ENCODE assay signal across 8 mouse cellular contexts in the genomic region with DNA sequence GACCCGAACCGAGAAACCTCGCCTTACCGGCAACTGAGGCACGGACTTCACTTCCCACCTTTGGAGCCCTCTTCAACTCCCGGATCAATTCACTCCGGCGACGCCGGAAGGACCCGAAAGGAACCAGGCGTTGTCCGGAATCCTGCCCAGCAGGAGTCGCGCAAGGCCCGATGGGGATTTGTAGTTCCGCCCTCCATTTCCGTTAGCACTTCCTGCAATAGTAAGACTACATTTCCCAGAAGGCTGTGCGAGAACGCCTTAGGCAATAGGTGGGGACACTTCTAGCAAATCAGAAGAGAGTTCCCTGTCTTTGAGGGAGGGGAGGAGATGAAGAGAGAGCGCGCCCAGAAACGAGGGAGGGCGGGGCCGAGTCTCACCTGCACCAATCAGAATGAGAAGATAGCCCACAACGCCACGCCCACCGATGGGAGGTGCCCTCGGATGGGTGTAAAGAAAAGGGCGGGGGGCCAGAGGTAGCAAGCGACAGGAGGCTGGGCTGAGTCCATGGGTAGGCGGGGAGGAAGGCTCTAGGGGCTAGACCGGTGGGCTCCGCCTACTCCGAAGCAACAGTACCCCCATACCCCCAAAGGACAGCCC. TPM values are rescaled to one million over a fixed set of nuclear protein-coding genes. Genes with fewer than 3 reads are reported as not detected.
DNase-seq lines count a peak whose midpoint lies in the region; ATAC-seq lines count a peak whose summit lies in the region.

A gene (minus strand): TSS at position 162 of the 597 bp plus-strand sequence.

- no peaks in the 10 kb centered on the region for H3K27me3 ChIP-seq in intestine, embryonic 14.5 days (replicated peaks; ENCODE audit: control insufficient read depth, insufficient read depth, low read length)

- intact Hi-C loops in left cerebral cortex, postnatal 14 days (cut with DNase I), result loop anchor here (10.0 kb wide), 1 partner anchor 158 kb away; no protein-coding TSS in a partner anchor

- peak within 1 kb of the TSS; percentile 89 for H3K4me3 ChIP-seq in intestine, embryonic 14.5 days (ENCODE audit: low read depth, low read length)

- no peaks in the 10 kb centered on the region for H3K36me3 ChIP-seq in intestine, embryonic 14.5 days (ENCODE audit: control insufficient read depth, insufficient read depth, low read length)

- WGBS in intestine, embryonic 14.5 days, result under 1% methylated on average over 34 of the region's 35 CpGs

- H3K4me1 ChIP-seq in intestine, embryonic 14.5 days (replicated peaks; ENCODE audit: control insufficient read depth, insufficient read depth, low read length), result peaks cover 5% of the 10 kb centered on the region

- peak within 1 kb of the TSS; percentile 84 for H3K4me2 ChIP-seq in intestine, embryonic 14.5 days (ENCODE audit: low read length)

- peak; percentile 98 for ATAC-seq in intestine, embryonic 14.5 days (replicated peaks; ENCODE audit: low FRiP score, low TSS enrichment, low read depth)

- DNase-seq in adrenal gland, adult 18-20 months (ENCODE audit: low spot score in 2 of 2), result peak; percentile 96 to 97
- DNase-seq in embryo, embryonic 11 days, result peak; percentile 99
- DNase-seq in gastrocnemius, postnatal 25 days, result peak; percentile 99
- peak; percentile 99 for DNase-seq in intestine, embryonic 14.5 days (ENCODE audit: low spot score)
- peak; percentile 99 to 100 for DNase-seq in left cerebral cortex, postnatal 14 days (ENCODE audit: low spot score in 2 of 2)
- peak; percentile 99 for DNase-seq in mesoderm, embryonic 11.5 days (ENCODE audit: low read depth, low spot score)
- peak; percentile 100 for DNase-seq in right cerebral cortex, postnatal 36 days (ENCODE audit: low spot score in 2 of 2)
- DNase-seq in yolk sac, embryonic 10.5 days (ENCODE audit: low spot score), result peak; percentile 100

- peak within 1 kb of the TSS; percentile 82 for H3K27ac ChIP-seq in intestine, embryonic 14.5 days (ENCODE audit: low read depth)

- peak within 1 kb of the TSS; percentile 87 for H3K9ac ChIP-seq in intestine, embryonic 14.5 days (ENCODE audit: low read length)

- no peaks in the 10 kb centered on the region for H3K9me3 ChIP-seq in intestine, embryonic 14.5 days (ENCODE audit: control insufficient read depth, low read length)

RNA-seq across cellular contexts. Expression of the gene that starts here (rescaled TPM):
- total RNA-seq in adrenal gland, adult 18-20 months (2021), result 10 to 100 TPM; 51.6 to 63.3 TPM
- total RNA-seq in gastrocnemius, postnatal 25 days (2021), result 10 to 100 TPM; 15.4 to 18.6 TPM
- polyA plus RNA-seq in intestine, embryonic 14.5 days (2014; fragmentation: Nextera tagmentation; extraction: Ambion mirVana), result 92.7 and 103 TPM in 2 replicates
- 10 to 100 TPM; 66.2 to 69.8 TPM for total RNA-seq in left cerebral cortex, postnatal 14 days (2021)

Comparison
In these comparisons a context has a peak if more than half of its experiments do, and no peak if none do; other contexts are left out.
1. Peak in every context shown above with its lines: DNase-seq, ATAC-seq, H3K4me3 ChIP-seq and H3K27ac ChIP-seq.